Mouse (Mus musculus) lung, postnatal 4 days (tissue): ENCODE measurements around the gene Gm10638.

Experiments
- DNase-seq, 2 experiments: peaks; one replicate each; pipeline ENCODE4 v3.0.0; 2021

Gm10638 gene

GRCm38 (mm10) chr8:86789576-86789975 is 44.1 kb downstream of the Gm10638 start:
- DNase-seq = no peak

GRCm38 (mm10) chr8:86791542-86791941 is 46.0 kb downstream of the Gm10638 start:
- no peak for DNase-seq

- DNase-seq = no peak
These were observed 49.2 kb downstream of the Gm10638 start for GRCm38 (mm10) chr8:86794716-86795115.
